Mouse (Mus musculus) layer of hippocampus, postnatal 25 days (tissue): Measurements from ENCODE around the gene Htr1f. TPM values are rescaled to one million over a fixed set of nuclear protein-coding genes. Genes with fewer than 3 reads are reported as not detected.

Experiments
- DNase-seq, 2 experiments: peaks; one replicate each; pipeline ENCODE4 v3.0.0; 2022; ENCODE audit warnings: mixed read lengths in 2 of 2, low spot score in 1 of 2; ENCODE audit errors: extremely low spot score in 1 of 2
- total RNA-seq, 2 experiments: library from RNA; stranded (reverse); gene quantifications; 2 replicates each; pipeline ENCODE4 v1.2.3; 2021

Htr1f gene
- total RNA-seq, 2 experiments from 2014 or later, result 3.3 to 4.6 TPM

GRCm38 (mm10) chr16:64973533-64974305, 131.9 kb downstream of the Htr1f start:
- DNase-seq, result no peak

- DNase-seq, result no peak
Observed at GRCm38 (mm10) chr16:64961690-64962089, 144.0 kb downstream of the Htr1f start.

- no peak for DNase-seq
Observed at GRCm38 (mm10) chr16:64941646-64942195, 163.9 kb downstream of the Htr1f start.

GRCm38 (mm10) chr16:64934793-64935192, 170.9 kb downstream of the Htr1f start:
- no peak for DNase-seq

- no peak for DNase-seq
Observed at GRCm38 (mm10) chr16:64934011-64934410, 171.6 kb downstream of the Htr1f start.

- no peak for DNase-seq
Observed at GRCm38 (mm10) chr16:64923500-64923899, 182.2 kb downstream of the Htr1f start.

GRCm38 (mm10) chr16:64908747-64909146, 196.9 kb downstream of the Htr1f start:
- no peak for DNase-seq

- no peak for DNase-seq
Observed at GRCm38 (mm10) chr16:64907112-64907511, 198.5 kb downstream of the Htr1f start.

- no peak for DNase-seq
Observed at GRCm38 (mm10) chr16:64903328-64903727, 202.3 kb downstream of the Htr1f start.

GRCm38 (mm10) chr16:64899084-64899483, 206.6 kb downstream of the Htr1f start:
- no peak for DNase-seq

- no peak for DNase-seq
Observed at GRCm38 (mm10) chr16:64889496-64889895, 216.2 kb downstream of the Htr1f start.

GRCm38 (mm10) chr16:64885547-64885946, 220.1 kb downstream of the Htr1f start:
- DNase-seq, result no peak

GRCm38 (mm10) chr16:64885142-64885541, 220.5 kb downstream of the Htr1f start:
- no peak for DNase-seq

GRCm38 (mm10) chr16:64884420-64884838, 221.2 kb downstream of the Htr1f start:
- no peak for DNase-seq

- DNase-seq, result no peak
Observed at GRCm38 (mm10) chr16:64883896-64884295, 221.8 kb downstream of the Htr1f start.

- DNase-seq, result no peak
Observed at GRCm38 (mm10) chr16:64881442-64881841, 224.2 kb downstream of the Htr1f start.

- no peak for DNase-seq
Observed at GRCm38 (mm10) chr16:64880986-64881385, 224.7 kb downstream of the Htr1f start.

- no peak for DNase-seq
Observed at GRCm38 (mm10) chr16:64879735-64880134, 225.9 kb downstream of the Htr1f start.

GRCm38 (mm10) chr16:64878611-64879132, 227.0 kb downstream of the Htr1f start:
- no peak for DNase-seq

- no peak for DNase-seq
Observed at GRCm38 (mm10) chr16:64877314-64877713, 228.3 kb downstream of the Htr1f start.

- DNase-seq, result no peak
Observed at GRCm38 (mm10) chr16:64876631-64877265, 228.9 kb downstream of the Htr1f start.
